Mouse (Mus musculus): ENCODE measurements at regions not wholly inside any gene's neighbourhood (a gene's known extent, or its start where the extent isn't known, plus 50 kb on each side); places are given as distances from the start of the nearest gene placed in this dataset.

- WGBS = 66% methylated on average over 2 of the region's 2 CpGs
- H3K4me3 ChIP-seq (replicated peaks) = no peak overlapping the region
- H3K4me2 ChIP-seq = no peak overlapping the region
- no peak overlapping the region for H3K9ac ChIP-seq
- 0 out of 2 replicates have a peak, but pooled peaks cover 2% of the 10 kb centered on the region for H3K4me1 ChIP-seq
- H3K27ac ChIP-seq = no peak overlapping the region
- H3K27me3 ChIP-seq = peaks cover 12% of the 10 kb centered on the region; the same call in 1 of the 2 replicates
- H3K9me3 ChIP-seq = no peaks in the 10 kb centered on the region
- ATAC-seq (ENCODE audit: low FRiP score) = no peak
- no peaks in the 10 kb centered on the region for H3K36me3 ChIP-seq (replicated peaks)
Measured at GRCm38 (mm10) chr8:10747150-10747549, 261.1 kb downstream of the Irs2 start.

DNA sequence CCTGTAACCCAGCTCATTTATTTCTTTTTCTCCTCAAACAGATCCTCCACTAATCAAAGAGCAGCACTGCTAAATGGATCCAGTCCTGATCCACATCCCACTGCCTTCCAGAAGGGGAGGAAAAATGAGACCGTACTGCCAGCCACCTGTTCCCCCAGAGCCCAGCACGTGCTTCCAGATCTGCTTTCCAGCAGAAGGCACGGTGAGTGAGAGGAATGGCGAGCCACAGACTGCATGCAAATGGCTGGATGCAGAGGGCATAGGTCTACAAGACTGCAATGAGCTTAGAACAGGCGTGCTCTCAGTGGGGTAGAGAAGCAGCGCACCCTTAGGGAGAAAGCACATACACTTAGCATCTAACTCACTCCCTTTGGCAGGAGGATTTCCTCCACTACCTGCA, 265.0 kb downstream of the Irs2 start:
- no peaks in the 10 kb centered on the region for H3K36me3 ChIP-seq (replicated peaks)
- 72% methylated on average over 6 of the region's 6 CpGs for WGBS
- ATAC-seq (ENCODE audit: low FRiP score) = no peak
- no peak overlapping the region for H3K4me2 ChIP-seq
- no peaks in the 10 kb centered on the region for H3K9me3 ChIP-seq
- H3K27me3 ChIP-seq = 0 out of 2 replicates have a peak, but pooled peaks cover 4% of the 10 kb centered on the region
- H3K9ac ChIP-seq = no peak overlapping the region
- H3K4me3 ChIP-seq (replicated peaks) = no peak overlapping the region
- no peak overlapping the region for H3K27ac ChIP-seq
- peaks cover 14% of the 10 kb centered on the region for H3K4me1 ChIP-seq

DNA sequence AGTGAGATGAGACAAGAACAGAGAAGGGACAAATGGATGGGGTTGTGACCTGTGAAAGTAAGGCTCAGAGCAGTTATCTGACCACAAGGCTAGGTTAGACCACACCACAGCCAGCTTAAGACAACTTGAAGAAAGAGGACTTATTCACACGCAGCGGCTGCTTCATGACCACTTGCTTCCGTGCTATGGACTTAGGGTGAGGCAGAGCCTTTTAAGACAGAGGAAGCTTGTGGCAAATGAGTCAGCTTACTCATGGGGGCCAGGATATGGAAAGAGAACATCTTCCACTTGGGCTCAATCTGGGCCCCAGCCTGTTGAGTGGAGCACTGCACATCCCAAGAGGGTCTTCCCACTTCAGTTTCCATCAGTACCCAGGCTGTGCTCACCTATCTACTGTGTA, 267.4 kb downstream of the Irs2 start:
- peaks cover 19% of the 10 kb centered on the region for H3K4me1 ChIP-seq
- 0 out of 2 replicates have a peak, but pooled peaks cover 4% of the 10 kb centered on the region for H3K27me3 ChIP-seq
- H3K4me3 ChIP-seq (replicated peaks) = no peak overlapping the region
- H3K9ac ChIP-seq = no peak overlapping the region
- no peaks in the 10 kb centered on the region for H3K36me3 ChIP-seq (replicated peaks)
- H3K27ac ChIP-seq = no peak overlapping the region
- no peak for ATAC-seq (ENCODE audit: low FRiP score)
- WGBS = 97% methylated on average over 3 of the region's 3 CpGs
- no peaks in the 10 kb centered on the region for H3K9me3 ChIP-seq
- no peak overlapping the region for H3K4me2 ChIP-seq

- 0 out of 2 replicates have a peak, but pooled peaks cover 4% of the 10 kb centered on the region for H3K27me3 ChIP-seq
- H3K4me2 ChIP-seq = no peak overlapping the region
- 29% methylated on average over 11 of the region's 11 CpGs for WGBS
Measured at GRCm38 (mm10) chr8:10738486-10739081, 269.7 kb downstream of the Irs2 start.

GRCm38 (mm10) chr8:10734746-10735145, 273.5 kb downstream of the Irs2 start:
- Histone ChIP-seq H3K9ac (no peak overlapping the region), H3K4me2 (no peak overlapping the region), H3K4me1 (peaks cover 20% of the 10 kb centered on the region), H3K27ac (no peak overlapping the region), H3K36me3 (replicated peaks) (no peaks in the 10 kb centered on the region), H3K27me3 (no peaks in the 10 kb centered on the region), H3K4me3 (replicated peaks) (no peak overlapping the region), H3K9me3 (no peaks in the 10 kb centered on the region)
- 70% methylated on average over 4 of the region's 4 CpGs for WGBS
- no peak for ATAC-seq (ENCODE audit: low FRiP score)

More at GRCm38 (mm10) chr8:10738486-10739081, 269.7 kb downstream of the Irs2 start:
- peaks cover 20% of the 10 kb centered on the region for H3K4me1 ChIP-seq
- H3K9me3 ChIP-seq = no peaks in the 10 kb centered on the region
- no peak overlapping the region for H3K4me3 ChIP-seq (replicated peaks)
- ATAC-seq (ENCODE audit: low FRiP score) = peak; percentile 69; the same call in 1 of the 2 replicates
- no peak overlapping the region for H3K9ac ChIP-seq
- H3K27ac ChIP-seq = peak overlapping the region; percentile 26; the same call in 1 of the 2 replicates
- H3K36me3 ChIP-seq (replicated peaks) = no peaks in the 10 kb centered on the region

GRCm38 (mm10) chr8:10723332-10723731, 284.9 kb downstream of the Irs2 start:
- no peak overlapping the region for H3K27ac ChIP-seq
- H3K36me3 ChIP-seq (replicated peaks) = no peaks in the 10 kb centered on the region
- no peak for ATAC-seq (ENCODE audit: low FRiP score)
- 68% methylated on average over 2 of the region's 2 CpGs for WGBS
- H3K27me3 ChIP-seq = no peaks in the 10 kb centered on the region
- H3K9me3 ChIP-seq = no peaks in the 10 kb centered on the region
- no peak overlapping the region for H3K9ac ChIP-seq
- peaks cover 21% of the 10 kb centered on the region for H3K4me1 ChIP-seq
- H3K4me3 ChIP-seq (replicated peaks) = no peak overlapping the region
- no peak overlapping the region for H3K4me2 ChIP-seq

DNA sequence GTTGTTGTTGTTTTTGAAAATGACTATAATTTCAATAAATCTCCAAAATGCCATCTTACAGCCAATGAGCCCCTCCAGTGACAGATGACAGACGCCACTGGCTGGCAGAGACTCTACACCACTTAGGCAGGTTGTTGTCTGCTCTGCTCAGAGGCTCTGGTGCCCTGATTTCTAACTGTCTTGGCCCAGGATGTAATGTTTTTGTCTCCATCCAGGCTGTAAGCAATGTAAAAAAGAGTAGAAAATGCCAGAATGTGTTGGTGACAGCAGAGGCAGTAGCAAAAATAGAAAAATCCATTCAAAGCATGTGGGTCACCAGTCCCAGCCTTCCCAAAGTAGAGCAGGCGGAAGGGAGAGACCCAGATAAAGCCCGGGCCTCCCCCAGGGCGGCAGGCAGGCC, 285.5 kb downstream of the Irs2 start:
- no peaks in the 10 kb centered on the region for H3K27me3 ChIP-seq

DNA sequence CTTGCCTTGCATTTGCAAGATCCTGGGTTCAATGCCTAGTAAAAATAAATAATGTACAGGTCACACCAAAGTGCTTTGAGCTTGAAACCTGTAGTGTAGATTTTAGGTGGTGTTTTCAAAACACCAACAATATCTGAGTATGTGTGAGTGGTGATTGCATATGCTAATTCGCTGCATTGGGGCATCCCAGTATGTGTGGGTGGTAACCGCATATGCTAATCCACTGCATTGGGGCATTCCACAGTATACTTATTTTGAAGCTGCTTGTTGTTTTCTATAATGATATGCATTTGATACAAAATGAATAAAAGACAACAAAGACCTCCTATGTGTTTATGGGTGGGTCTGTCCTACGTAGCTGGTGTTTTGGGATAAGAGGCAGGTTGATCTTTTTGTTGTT, 285.9 kb downstream of the Irs2 start:
- Histone ChIP-seq H3K27me3 (no peaks in the 10 kb centered on the region), H3K4me2 (no peak overlapping the region), H3K4me1 (peaks cover 21% of the 10 kb centered on the region), H3K4me3 (replicated peaks) (no peak overlapping the region), H3K9me3 (no peaks in the 10 kb centered on the region), H3K36me3 (replicated peaks) (no peaks in the 10 kb centered on the region), H3K27ac (no peak overlapping the region), H3K9ac (no peak overlapping the region)
- ATAC-seq (ENCODE audit: low FRiP score) = no peak
- 78% methylated on average over 3 of the region's 3 CpGs for WGBS

More for the DNA sequence above, 285.5 kb downstream of the Irs2 start:
- Histone ChIP-seq H3K4me3 (replicated peaks) (no peak overlapping the region), H3K4me1 (peaks cover 21% of the 10 kb centered on the region), H3K27ac (no peak overlapping the region), H3K36me3 (replicated peaks) (no peaks in the 10 kb centered on the region), H3K4me2 (no peak overlapping the region), H3K9ac (no peak overlapping the region), H3K9me3 (no peaks in the 10 kb centered on the region)
- ATAC-seq (ENCODE audit: low FRiP score) = no peak
- WGBS = 85% methylated on average over 4 of the region's 4 CpGs

GRCm38 (mm10) chr8:10721146-10721862, 287.0 kb downstream of the Irs2 start:
- Histone ChIP-seq H3K4me3 (replicated peaks) (no peak overlapping the region), H3K36me3 (replicated peaks) (no peaks in the 10 kb centered on the region), H3K4me2 (no peak overlapping the region), H3K9ac (no peak overlapping the region), H3K4me1 (peaks cover 21% of the 10 kb centered on the region), H3K27me3 (no peaks in the 10 kb centered on the region), H3K9me3 (no peaks in the 10 kb centered on the region), H3K27ac (0 out of 2 replicates have a peak overlapping the region, but pooled peaks have one; percentile 0)
- peak; percentile 62; the same call in 1 of the 2 replicates for ATAC-seq (ENCODE audit: low FRiP score)
- 23% methylated on average over 10 of the region's 10 CpGs for WGBS

DNA sequence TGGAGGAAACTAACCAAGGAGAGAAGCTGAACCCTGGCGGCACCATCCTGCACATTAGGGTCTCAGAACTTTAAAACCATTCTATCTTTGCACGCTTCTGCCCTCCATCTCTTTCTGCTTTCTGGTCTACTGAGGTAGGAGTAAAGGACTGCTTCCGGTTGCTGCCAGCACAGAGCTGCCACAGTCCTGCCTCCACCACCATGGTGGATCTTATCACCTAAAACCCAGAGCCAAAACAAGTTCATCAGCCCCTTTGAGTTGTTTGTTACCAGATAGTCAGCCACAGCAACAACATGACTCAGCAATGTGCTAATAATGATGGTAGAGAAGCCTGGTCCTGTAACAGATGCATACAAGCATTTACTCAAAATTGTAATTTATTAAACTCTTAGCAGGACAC, 287.9 kb downstream of the Irs2 start:
- Histone ChIP-seq H3K9me3 (no peaks in the 10 kb centered on the region), H3K9ac (no peak overlapping the region), H3K4me1 (peaks cover 21% of the 10 kb centered on the region), H3K36me3 (replicated peaks) (no peaks in the 10 kb centered on the region), H3K27me3 (no peaks in the 10 kb centered on the region), H3K4me3 (replicated peaks) (no peak overlapping the region), H3K4me2 (no peak overlapping the region), H3K27ac (no peak overlapping the region)
- 97% methylated on average over 3 of the region's 3 CpGs for WGBS
- ATAC-seq (ENCODE audit: low FRiP score) = no peak

DNA sequence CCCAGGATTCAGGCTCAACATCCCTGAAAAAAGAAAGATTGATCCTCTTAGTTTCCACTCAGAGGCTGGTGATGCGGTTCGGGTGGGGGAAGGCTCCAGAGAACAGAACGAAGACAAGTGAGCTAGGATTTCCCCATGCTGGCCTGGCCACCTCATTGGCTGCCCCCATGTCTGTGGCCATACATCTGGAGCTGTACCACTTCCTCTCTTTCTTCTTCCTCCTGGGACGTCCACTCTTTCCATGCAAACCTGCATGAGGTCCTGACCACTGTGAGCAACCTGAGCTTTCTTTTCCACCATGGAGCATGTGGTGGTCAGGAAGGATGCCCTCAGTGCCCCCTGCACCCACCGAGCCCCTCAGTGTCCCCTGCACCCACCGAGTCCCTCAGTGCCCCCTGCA, 288.8 kb downstream of the Irs2 start:
- H3K27ac ChIP-seq = no peak overlapping the region

GRCm38 (mm10) chr8:10717297-10717696, 291.0 kb downstream of the Irs2 start:
- peaks cover 17% of the 10 kb centered on the region for H3K4me1 ChIP-seq
- no peaks in the 10 kb centered on the region for H3K36me3 ChIP-seq (replicated peaks)
- H3K4me3 ChIP-seq (replicated peaks) = no peak overlapping the region
- no peak overlapping the region for H3K4me2 ChIP-seq
- no peak overlapping the region for H3K9ac ChIP-seq
- no peaks in the 10 kb centered on the region for H3K9me3 ChIP-seq
- no peak for ATAC-seq (ENCODE audit: low FRiP score)
- 81% methylated on average over 8 of the region's 8 CpGs for WGBS
- H3K27me3 ChIP-seq = 0 out of 2 replicates have a peak, but pooled peaks cover 5% of the 10 kb centered on the region
- H3K27ac ChIP-seq = no peak overlapping the region

More for the DNA sequence above, 288.8 kb downstream of the Irs2 start:
- Histone ChIP-seq H3K9ac (no peak overlapping the region), H3K27me3 (no peaks in the 10 kb centered on the region), H3K36me3 (replicated peaks) (no peaks in the 10 kb centered on the region), H3K9me3 (no peaks in the 10 kb centered on the region), H3K4me2 (no peak overlapping the region), H3K4me3 (replicated peaks) (no peak overlapping the region), H3K4me1 (peaks cover 21% of the 10 kb centered on the region)
- ATAC-seq (ENCODE audit: low FRiP score) = no peak
- WGBS = 91% methylated on average over 6 of the region's 6 CpGs
